Mouse (Mus musculus): ENCODE results near the gene Rab43.

DNA sequence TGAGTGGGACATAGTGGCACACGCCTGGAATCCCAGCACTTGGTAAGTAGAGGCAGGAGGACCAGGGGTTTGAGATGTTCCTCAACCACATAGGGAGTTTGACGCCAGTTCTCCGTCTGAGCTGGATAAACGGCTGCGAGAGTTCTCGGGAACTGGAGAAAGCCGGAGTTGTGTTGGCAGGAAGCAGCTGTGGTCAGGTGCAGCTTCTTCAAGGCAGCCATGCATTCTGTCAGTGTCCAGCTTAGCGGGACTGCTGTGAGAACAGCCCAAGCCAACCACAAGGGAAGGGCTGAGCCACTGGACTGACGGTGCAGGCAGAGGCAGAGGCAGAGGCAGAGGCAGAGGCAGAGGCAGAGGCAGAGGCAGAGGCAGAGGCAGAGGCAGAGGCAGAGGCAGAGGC, 37.1 kb downstream of the Rab43 start:
- no peak for TF ChIP-seq POLR2A (IDR thresholded peaks at IDR 0.05; ENCODE audit: extremely low read depth, insufficient read depth, low read length)
- TF ChIP-seq CTCF (IDR thresholded peaks at IDR 0.05; ENCODE audit: low read depth, low read length) = no peak

All from liver, adult 2 months (tissue).